Mouse (Mus musculus) liver, embryonic 11.5 days (tissue): ENCODE results near the gene Fzd5. TPM values are rescaled to one million over a fixed set of nuclear protein-coding genes. Genes with fewer than 3 reads are reported as not detected.

Experiments
- ATAC-seq: fragments of 200-750 bp; cut with Nextera tagmentation; replicated peaks from 2 replicates; pipeline ENCODE4 v1.8.0; 2017; ENCODE audit warnings: moderate number of reproducible peaks, mild to moderate bottlenecking, moderate TSS enrichment, moderate library complexity; ENCODE audit not compliant: low FRiP score
- DNase-seq: peaks from one replicate; pipeline ENCODE4 v3.0.0-alpha.2; 2017; ENCODE audit warnings: low spot score
- H3K27ac ChIP-seq: fragments of 300-500 bp; sonication (generic); 2 replicates; pipeline ENCODE4 v1.5.1; 2014; ENCODE audit warnings: mild to moderate bottlenecking, low read depth, low read length, control low read depth
- H3K27me3 ChIP-seq: fragments of 300-500 bp; sonication (generic); replicated peaks from 2 replicates; pipeline ENCODE4 v1.6.1; 2014; ENCODE audit warnings: low read length, mixed read lengths; ENCODE audit not compliant: control insufficient read depth, insufficient read depth
- H3K36me3 ChIP-seq: fragments of 300-500 bp; sonication (generic); 2 replicates; pipeline ENCODE4 v1.6.1; 2014; ENCODE audit warnings: mild to moderate bottlenecking, low read length, moderate library complexity, mixed read lengths; ENCODE audit not compliant: control insufficient read depth, insufficient read depth
- H3K4me1 ChIP-seq: fragments of 300-500 bp; sonication (generic); replicated peaks from 2 replicates; pipeline ENCODE4 v1.6.1; 2014; ENCODE audit warnings: low read length, mixed read lengths; ENCODE audit not compliant: control insufficient read depth, insufficient read depth
- H3K4me2 ChIP-seq: fragments of 300-500 bp; sonication (generic); 2 replicates; pipeline ENCODE4 v1.6.1; 2014; ENCODE audit warnings: mild to moderate bottlenecking, control low read depth, moderate library complexity
- H3K4me3 ChIP-seq: fragments of 300-500 bp; sonication (generic); 2 replicates; pipeline ENCODE4 v1.5.1; 2014; ENCODE audit warnings: low read depth, low read length, control low read depth
- H3K9ac ChIP-seq: fragments of 300-500 bp; sonication (generic); 2 replicates; pipeline ENCODE4 v1.6.1; 2014; ENCODE audit warnings: low read depth, low read length, control low read depth
- H3K9me3 ChIP-seq: fragments of 300-500 bp; sonication (generic); 2 replicates; pipeline ENCODE4 v1.6.1; 2016; ENCODE audit warnings: low read length, inconsistent platforms, mixed read lengths; ENCODE audit not compliant: control insufficient read depth
- WGBS: fragments of 180-500 bp; shearing (Covaris S2); extraction: QIAGEN DNeasy Blood & Tissue Kit; methylation state at CpG from one replicate; pipeline ENCODE4 v1.1.7; 2014; 5-methylcytosine and 5-hydroxymethylcytosine counted together
- polyA plus RNA-seq: library from polyadenylated mRNA; unstranded; fragments of >200 nt; fragmentation: Nextera tagmentation; extraction: Ambion mirVana; gene quantifications from 2 replicates; pipeline ENCODE4 v1.2.1, GENCODE M21; 2014

The Fzd5 gene
- polyA plus RNA-seq, 1 experiment from 2014 or later, result 2.2 TPM

DNA sequence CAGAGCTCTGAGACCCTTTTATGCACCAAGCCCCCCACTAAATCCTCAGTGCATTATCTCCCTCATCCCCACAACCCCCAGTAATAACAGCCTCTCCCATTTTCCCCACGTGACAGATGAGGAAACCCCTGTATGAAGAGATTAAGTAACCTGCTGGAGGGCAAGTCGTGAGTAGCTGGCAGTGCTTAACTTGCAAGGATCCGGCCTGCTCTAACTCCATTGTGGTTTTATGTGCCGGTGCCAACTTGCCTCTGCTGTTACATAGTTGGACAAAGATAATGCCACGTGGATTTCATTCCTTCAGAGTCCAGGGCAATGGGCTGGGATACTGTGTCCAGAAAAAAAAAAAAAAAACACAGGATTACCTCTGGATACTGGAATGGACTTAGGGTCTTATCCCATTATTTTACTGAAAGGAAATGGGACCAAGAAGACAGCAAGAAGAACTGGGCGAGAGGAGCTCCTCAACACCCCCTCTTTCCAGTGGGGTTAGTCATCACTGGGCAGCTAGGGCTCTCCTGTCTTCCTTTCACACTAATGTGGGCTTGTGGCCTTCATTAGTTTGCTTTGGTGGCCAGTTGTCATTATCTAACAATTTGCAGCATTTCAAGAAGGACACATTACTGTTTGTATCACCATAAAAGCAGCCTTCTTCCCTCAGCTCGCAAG is 18.6 kb upstream of the Fzd5 start:
- DNase-seq (no peak), ATAC-seq (no peak)
- no peak overlapping the region for H3K27ac ChIP-seq
- WGBS, result 50% methylated on average over 7 of the region's 7 CpGs
- H3K4me1 ChIP-seq, result no peaks in the 10 kb centered on the region; the same call in 1 of the 2 replicates
- no peak overlapping the region for H3K9ac ChIP-seq
- H3K9me3 ChIP-seq, result no peaks in the 10 kb centered on the region
- no peaks in the 10 kb centered on the region for H3K27me3 ChIP-seq
- H3K4me2 ChIP-seq, result no peak overlapping the region
- no peaks in the 10 kb centered on the region for H3K36me3 ChIP-seq
- H3K4me3 ChIP-seq, result no peak overlapping the region

- H3K27me3 ChIP-seq, result no peaks in the 10 kb centered on the region
- H3K9me3 ChIP-seq, result no peaks in the 10 kb centered on the region
- no peaks in the 10 kb centered on the region for H3K36me3 ChIP-seq
- 75% methylated on average over 5 of the region's 5 CpGs for WGBS
- H3K9ac ChIP-seq, result no peak overlapping the region
- ATAC-seq (no peak), DNase-seq (no peak)
- H3K4me2 ChIP-seq, result no peak overlapping the region
- no peaks in the 10 kb centered on the region; the same call in 1 of the 2 replicates for H3K4me1 ChIP-seq
- H3K27ac ChIP-seq, result no peak overlapping the region
- no peak overlapping the region for H3K4me3 ChIP-seq
Measured at GRCm38 (mm10) chr1:64754658-64755057, 17.1 kb upstream of the Fzd5 start.

- Histone ChIP-seq H3K4me2 (no peak overlapping the region), H3K36me3 (no peaks in the 10 kb centered on the region), H3K27ac (no peak overlapping the region), H3K9ac (no peak overlapping the region), H3K4me3 (no peak overlapping the region), H3K27me3 (no peaks in the 10 kb centered on the region), H3K9me3 (no peaks in the 10 kb centered on the region), H3K4me1 (no peaks in the 10 kb centered on the region; the same call in 1 of the 2 replicates)
- WGBS, result 71% methylated on average over 7 of the region's 7 CpGs
- ATAC-seq (no peak), DNase-seq (no peak)
Measured at GRCm38 (mm10) chr1:64753668-64754067, 16.1 kb upstream of the Fzd5 start.

DNA sequence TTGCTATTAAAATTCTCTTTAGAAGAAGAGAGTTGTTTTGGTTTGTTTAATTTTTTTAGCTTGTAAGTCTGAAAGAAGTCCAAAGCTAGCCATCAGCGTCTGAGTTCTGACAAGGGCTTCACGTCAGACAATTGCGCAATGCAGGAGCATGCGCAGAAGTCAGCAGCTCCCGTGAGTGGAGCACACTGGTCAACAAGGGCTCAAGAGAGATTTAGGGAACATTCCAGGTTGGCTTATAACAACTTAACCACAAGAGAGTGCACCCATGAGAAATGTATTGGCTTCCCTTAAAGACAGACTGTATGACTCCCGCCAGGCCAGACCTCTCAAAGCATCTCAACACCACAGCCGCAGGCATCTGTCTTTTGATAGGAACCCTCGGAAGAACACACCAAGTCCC is 15.6 kb upstream of the Fzd5 start:
- Histone ChIP-seq H3K4me2 (no peak overlapping the region), H3K36me3 (no peaks in the 10 kb centered on the region), H3K27ac (no peak overlapping the region), H3K9ac (no peak overlapping the region), H3K4me1 (no peaks in the 10 kb centered on the region; the same call in 1 of the 2 replicates), H3K9me3 (no peaks in the 10 kb centered on the region), H3K4me3 (no peak overlapping the region), H3K27me3 (no peaks in the 10 kb centered on the region)
- no peak for DNase-seq
- 68% methylated on average over 8 of the region's 8 CpGs for WGBS
- no peak for ATAC-seq

DNA sequence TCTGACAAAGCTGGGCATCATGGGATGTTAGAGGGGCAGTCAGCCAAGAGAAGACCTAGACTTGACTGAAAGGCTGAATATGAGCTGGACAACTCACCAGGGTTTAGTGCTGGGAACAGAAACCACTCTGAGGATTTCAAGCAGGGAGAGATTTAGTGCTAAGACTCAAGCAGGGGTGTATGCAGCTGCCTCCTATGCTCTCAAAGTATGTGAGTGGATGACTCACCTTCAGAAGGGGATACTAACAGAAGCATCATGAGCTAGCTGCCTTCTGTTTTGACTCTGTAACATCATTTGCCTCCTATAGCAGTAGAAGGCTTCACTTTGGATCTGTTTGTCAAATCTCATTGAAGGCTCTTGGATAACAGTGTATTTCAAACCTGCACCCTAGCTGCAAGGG is 7.1 kb upstream of the Fzd5 start:
- no peak overlapping the region for H3K4me3 ChIP-seq
- H3K9ac ChIP-seq, result no peak overlapping the region
- H3K9me3 ChIP-seq, result no peaks in the 10 kb centered on the region
- no peaks in the 10 kb centered on the region for H3K4me1 ChIP-seq
- H3K27ac ChIP-seq, result no peak overlapping the region
- DNase-seq (no peak), ATAC-seq (no peak)
- H3K27me3 ChIP-seq, result no peaks in the 10 kb centered on the region
- no peaks in the 10 kb centered on the region for H3K36me3 ChIP-seq
- H3K4me2 ChIP-seq, result no peak overlapping the region

DNA sequence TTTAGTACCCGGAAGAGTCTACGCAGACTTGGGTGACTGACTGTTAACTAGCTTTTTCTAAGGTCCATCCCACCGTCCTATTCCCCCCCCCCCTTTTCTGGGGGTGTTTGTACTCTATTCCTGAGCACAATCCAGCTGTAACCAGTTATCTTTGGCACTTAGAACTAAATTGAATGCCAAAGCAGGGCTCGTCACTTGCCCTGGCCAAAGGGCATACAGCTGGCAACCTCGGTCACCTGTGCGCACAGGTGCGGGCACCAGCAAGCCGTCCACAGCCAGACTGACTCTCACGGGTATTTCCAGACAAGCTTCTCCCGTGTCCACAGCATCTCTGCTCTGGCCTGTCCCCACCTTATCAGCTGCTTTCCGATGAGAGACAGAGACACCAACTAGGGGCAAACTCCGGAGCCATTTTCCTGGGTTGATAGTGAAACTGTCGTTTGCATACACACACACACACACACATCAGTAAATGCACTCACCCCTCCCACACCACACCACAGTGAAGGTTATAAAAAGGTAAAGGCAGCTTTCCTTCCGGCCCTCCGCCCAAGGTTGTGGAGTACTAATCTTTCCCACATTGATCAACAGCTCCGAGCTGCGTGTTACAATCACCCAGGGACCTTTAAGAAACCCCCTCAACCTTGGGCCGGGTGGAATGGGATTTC is 5.3 kb upstream of the Fzd5 start:
- Histone ChIP-seq H3K36me3 (no peaks in the 10 kb centered on the region), H3K4me2 (no peak overlapping the region), H3K4me1 (no peaks in the 10 kb centered on the region; the same call in 1 of the 2 replicates), H3K9me3 (no peaks in the 10 kb centered on the region), H3K4me3 (no peak overlapping the region), H3K27me3 (no peaks in the 10 kb centered on the region), H3K9ac (no peak overlapping the region), H3K27ac (no peak overlapping the region)
- no peak for ATAC-seq
- DNase-seq, result no peak
- WGBS, result 82% methylated on average over 18 of the region's 18 CpGs

- peak overlapping the region; percentile 82 for H3K27ac ChIP-seq
- DNase-seq, result peak; percentile 69
- H3K4me2 ChIP-seq, result peak overlapping the region; percentile 100
- ATAC-seq, result peak; percentile 24
- H3K4me3 ChIP-seq, result peak overlapping the region; percentile 65
- no peaks in the 10 kb centered on the region for H3K9me3 ChIP-seq
- H3K36me3 ChIP-seq, result 0 out of 2 replicates have a peak, but pooled peaks cover 2% of the 10 kb centered on the region
- peaks cover 12% of the 10 kb centered on the region for H3K27me3 ChIP-seq
- peaks cover 25% of the 10 kb centered on the region for H3K4me1 ChIP-seq
- under 1% methylated on average over 14 of the region's 14 CpGs for WGBS
- peak overlapping the region; percentile 78 for H3K9ac ChIP-seq
Measured at GRCm38 (mm10) chr1:64738661-64739082, 1.1 kb upstream of the Fzd5 start.

DNA sequence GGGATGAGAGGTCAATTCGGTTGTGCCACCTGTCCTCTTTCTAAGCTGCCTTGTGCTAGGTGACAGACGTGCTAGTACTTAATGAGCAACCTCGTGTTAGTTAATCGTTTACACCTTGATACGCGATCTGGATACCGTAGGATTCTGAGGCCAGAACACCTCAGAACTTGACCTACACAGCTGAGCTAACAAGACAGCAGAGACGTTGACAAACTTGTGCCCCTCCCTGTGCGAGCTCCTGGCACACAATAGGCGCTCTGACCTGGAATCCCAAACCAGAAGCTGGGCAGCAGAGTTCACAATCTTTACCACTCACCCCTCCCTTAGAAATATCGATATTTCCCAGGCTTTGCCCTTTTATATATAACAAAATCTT is 617 bp upstream of the Fzd5 start:
- H3K4me2 ChIP-seq, result peak overlapping the region; percentile 100
- peaks cover 28% of the 10 kb centered on the region for H3K4me1 ChIP-seq
- H3K36me3 ChIP-seq, result 0 out of 2 replicates have a peak, but pooled peaks cover 2% of the 10 kb centered on the region
- H3K9me3 ChIP-seq, result no peaks in the 10 kb centered on the region
- peak overlapping the region; percentile 82 for H3K27ac ChIP-seq
- H3K27me3 ChIP-seq, result peaks cover 12% of the 10 kb centered on the region
- H3K4me3 ChIP-seq, result peak overlapping the region; percentile 65
- H3K9ac ChIP-seq, result peak overlapping the region; percentile 78
- no peak for DNase-seq
- ATAC-seq, result peak; percentile 27
- 0% methylated on average over 11 of the region's 11 CpGs for WGBS
